Mouse (Mus musculus) brain, embryonic 18.5 days (tissue): ENCODE measurements around the gene Slc5a4b.
"Not testable (repeated sequence)": the region's sequence is repeated elsewhere in the genome, so short reads cannot be mapped to it uniquely, and the experiment has no call there.

Experiments used
- DNase-seq: peaks from one replicate; pipeline ENCODE4 v3.0.0-alpha.2; 2012; ENCODE audit warnings: low read depth, low spot score

Slc5a4b gene

DNA sequence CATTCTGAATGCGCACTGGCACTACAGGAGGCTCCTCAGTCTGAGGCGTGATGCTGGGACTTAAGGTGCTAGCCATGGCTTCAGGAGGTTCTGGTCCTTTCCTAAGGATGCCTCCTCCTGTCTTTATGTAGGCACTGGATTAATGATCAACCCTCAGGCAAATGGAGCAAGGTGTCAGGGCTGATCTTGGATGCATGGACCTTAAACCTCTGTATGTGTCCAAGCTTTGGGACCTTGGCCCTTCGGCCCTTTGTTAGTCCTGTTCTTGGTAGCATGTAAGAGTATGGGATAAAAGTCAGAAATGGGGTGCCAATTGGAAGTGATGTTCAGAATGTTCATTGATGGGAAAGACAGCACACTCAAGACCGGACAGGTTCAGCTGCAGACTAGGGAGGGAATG lies at the start of gene Slc5a4b:
TSS of gene Slc5a4b (minus strand) at position 101 of the 400 bp plus-strand sequence.
- no peak for DNase-seq

- DNase-seq, result no peak
Measured at GRCm38 (mm10) chr10:76158009-76158408, 47.2 kb upstream of the Slc5a4b start.

GRCm38 (mm10) chr10:76157528-76157927 lies 46.8 kb upstream of the Slc5a4b start:
- DNase-seq, result no peak

DNA sequence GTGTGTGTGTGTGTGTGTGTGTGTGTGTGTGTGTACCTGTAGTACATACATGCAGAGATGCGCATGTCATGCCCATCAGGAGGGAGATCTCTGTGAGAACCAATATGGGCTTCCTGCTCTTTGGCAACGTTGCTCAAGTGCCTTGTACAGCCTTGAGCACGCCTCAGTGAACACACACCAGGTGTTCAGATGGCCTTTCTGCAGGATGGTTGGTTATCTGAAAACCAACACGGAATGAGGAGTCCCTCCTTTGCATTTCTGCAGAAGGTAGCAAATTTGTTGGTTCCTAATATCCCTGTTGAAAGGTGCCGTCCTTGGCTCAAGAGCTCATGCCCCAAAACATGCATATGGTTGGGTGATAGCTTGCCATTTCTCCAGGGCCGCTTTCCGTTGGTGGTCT lies 45.1 kb upstream of the Slc5a4b start:
- no peak for DNase-seq

DNA sequence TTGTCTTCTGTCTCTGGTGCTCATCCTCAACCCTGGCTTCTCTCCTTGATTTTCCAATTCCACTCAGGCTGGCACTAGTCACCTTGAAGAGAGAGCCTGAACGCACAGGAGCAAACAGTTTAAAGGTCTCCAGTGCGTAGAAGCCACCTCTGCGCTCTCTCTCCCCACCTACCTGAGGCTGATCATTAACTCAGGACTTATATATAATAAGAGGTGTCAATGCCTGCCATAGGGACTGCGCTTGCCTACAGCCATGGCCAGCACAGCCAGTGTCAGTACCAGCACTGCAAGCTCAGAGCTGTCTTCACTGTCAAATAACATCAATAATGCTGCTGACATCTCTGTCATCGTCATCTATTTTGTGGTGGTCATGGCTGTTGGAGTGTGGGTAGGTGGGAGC lies 36.5 kb upstream of the Slc5a4b start, which contains the start of gene Slc5a4a:
TSS of gene Slc5a4a (plus strand) at position 174 of the 400 bp plus-strand sequence.
- DNase-seq, result no peak

DNA sequence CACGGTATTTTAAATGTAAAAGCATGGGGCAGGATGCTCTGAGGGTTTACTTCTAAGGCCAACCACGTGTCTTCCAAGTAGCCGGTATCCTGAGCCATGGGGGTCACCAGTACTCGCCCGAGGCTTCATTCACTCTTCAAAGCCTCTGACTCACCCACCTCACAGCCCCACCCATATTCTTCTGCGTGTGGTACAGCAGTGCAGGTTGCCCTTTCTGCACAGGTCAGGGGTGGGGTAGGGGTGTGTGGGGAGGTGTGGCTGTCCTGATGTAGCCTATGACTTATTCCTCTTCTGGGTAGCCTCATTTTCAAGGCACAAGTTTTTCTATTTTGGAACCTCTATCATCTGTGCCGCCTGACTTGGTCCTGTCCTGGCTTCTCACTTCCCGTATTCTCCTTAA lies 36.1 kb upstream of the Slc5a4b start:
- no peak for DNase-seq

GRCm38 (mm10) chr10:76136318-76136717 lies 25.6 kb upstream of the Slc5a4b start:
- no peak for DNase-seq

- DNase-seq, result peak; percentile 18
Measured at GRCm38 (mm10) chr10:76132506-76132905, 21.7 kb upstream of the Slc5a4b start.

DNA sequence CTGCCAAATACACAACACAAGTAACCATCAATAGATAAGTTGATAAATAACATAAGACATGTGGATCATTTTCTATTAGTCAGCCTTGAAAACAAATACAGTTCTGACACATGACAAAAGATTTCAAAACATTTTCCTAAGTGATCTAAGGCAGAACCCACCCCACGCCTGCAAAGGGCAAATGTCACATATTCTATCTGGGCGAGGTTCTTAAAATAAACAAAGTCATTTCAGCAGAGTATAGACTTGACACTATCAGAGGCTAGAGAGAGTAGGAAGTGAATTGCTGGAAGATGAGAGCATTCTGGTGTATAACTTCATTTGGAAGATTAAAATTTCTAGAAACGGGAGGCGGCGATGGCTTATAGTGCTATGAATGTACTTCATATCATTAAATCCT lies 10.7 kb upstream of the Slc5a4b start:
- DNase-seq, result no peak

DNA sequence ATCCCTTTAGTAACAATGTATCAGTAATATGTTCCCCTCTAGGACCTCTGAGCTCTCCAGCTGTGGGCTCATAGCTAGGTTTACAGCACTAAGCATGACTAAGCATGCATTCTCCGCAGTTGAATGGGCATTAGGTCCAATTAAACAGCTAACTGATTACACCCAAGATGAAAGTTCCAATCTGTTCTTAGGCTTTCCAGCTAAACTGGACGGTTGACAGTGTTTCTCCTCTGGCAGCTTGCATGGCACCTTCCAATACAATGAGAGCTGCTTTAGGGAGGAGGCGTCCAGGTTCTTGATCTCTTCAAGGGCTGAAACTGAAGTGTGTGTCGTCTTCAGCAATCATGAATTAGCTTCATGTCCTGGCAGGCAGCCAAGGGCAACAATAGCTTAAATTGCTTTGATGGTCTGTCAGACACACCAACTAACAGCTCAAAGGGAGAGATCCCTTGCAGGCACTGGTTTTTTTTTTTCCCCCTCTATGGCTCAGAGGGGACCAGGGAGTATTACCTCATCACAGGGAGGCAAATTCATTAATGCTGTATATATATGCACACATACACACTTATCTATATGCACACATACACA lies 9.5 kb upstream of the Slc5a4b start:
- no peak for DNase-seq

DNA sequence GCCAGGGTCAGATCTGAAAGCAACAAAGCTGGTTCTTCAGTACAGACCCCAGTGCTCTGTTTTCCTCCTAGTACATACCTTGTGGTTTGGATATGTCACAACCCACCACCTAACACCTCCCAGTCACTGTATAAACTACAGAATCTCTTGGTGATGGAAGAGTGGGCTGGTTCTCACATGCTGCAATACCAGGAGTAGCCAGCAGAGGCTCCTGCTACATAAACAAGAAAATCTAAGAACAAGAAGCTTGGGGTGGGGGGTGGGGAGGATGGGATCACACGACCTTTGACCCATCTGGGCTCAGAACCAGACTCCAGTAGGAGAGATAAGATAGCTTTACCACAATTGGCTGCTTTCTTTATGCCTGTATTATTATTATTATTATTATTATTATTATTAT lies 8.0 kb upstream of the Slc5a4b start:
- DNase-seq, result no peak

DNA sequence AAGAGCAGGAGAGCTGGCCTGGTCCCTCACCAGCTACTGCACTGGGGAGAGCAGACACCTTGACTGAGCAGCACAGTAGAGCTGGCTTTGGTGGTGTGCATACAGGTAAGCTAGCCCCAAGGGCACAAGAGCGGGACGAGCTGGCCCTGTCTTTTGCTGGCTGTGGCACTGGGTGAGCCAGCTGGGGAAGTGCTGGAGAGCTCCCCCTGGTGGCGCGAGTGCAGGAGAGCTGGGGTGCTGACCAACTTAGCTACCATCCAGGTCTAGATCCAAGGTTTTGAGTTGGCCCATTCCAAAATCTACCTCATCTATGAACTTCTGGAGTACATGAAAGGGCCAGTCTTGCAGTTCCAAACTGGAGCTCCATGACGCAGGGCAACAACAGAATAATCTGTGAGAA lies 7.2 kb upstream of the Slc5a4b start:
- no peak for DNase-seq

DNA sequence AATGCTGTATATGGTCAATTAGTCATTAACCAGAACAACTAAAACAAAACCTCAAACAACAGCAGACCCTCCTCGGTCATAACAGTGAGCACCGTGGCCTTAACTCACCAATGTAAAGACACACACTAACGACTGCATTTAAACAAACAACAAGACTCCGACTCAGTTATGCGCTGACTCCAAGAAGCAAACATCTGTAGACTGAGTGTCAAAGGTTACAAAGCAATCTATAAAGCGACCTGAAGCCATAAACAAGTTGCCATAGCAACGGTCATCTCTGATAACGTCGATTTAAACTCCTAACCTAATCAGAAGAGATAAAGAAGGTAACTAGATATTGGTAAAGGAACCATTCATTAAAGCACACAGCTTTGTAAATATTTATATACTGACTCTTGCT lies 13.4 kb downstream of the Slc5a4b start:
- no peak for DNase-seq

DNA sequence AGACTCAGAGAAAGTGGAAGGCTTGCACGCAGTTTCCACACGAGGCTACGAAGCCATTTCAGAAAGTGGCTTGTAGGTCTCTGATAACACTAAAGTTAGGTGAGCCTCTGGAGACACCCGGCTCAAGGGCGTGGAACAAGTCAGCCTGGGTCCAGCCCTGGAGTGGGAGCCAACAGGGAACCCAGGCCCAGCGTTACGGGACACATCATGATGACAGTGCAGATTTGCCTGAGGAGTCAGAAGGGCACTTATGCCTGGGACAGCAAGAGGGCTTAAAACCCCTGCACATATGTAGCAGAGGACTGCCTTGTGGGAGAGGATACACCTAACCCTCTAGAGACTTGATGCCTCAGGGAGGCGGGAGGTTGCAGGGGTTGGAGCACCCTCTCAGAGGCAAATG lies 14.2 kb downstream of the Slc5a4b start:
- DNase-seq, result no peak

DNA sequence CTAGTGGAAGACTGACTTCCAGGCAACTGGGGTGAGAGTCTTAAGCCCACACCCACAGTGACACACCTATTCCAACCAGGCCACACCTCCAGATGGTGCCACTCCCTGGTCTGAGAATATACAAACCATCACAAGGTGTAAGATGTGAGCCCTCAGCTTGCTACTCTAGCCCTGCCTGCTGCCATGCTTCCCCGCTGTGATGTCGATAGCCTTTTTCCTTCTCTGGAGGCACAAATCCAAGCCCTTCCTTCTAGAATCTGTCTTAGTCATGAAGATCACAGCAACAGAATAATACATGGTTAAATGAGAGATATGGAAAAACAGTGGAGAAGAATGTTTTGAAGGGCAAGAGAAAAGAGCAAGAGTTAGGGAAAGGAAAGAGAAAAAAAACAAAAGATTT lies 33.8 kb downstream of the Slc5a4b start:
- DNase-seq, result not testable (repeated sequence)

DNA sequence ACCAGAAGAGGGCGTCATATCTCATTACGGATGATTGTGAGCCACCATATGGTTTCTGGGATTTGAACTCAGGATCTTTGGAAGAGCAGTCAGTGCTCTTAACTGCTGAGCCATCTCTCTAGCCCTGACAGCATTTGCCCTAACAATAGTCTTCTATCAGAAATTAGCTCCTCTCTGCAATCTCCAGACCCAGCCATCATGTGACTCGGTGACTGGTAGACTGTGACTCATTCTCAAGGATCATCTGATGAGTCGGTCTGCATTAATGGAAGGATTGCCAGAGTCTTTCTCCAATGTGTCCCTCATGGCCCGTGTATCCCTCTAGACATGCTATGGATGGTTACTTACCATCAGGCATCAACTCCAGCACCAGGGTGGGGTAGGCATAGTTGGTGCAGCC lies 38.7 kb downstream of the Slc5a4b start:
- DNase-seq, result not testable (repeated sequence)

- DNase-seq, result no peak
Measured at GRCm38 (mm10) chr10:76067674-76068613, 42.8 kb downstream of the Slc5a4b start.

DNA sequence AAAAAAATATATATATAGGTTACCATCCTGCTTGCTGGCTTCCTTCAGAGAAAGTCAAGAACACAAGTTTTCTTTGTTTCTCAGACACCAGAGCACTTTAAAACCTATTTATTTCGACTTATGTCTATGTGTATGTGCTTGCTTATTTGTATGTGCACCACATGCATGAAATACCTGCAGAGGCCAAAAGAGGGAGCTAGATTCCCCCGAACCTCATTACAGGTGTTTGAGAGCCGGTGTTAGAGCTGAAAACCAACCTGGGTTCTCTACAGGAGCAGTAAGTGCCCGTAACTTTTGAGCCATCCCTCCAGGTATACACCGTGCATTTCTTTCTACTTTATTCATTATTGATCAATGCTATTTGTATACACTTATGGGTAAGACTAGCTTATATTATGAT lies 48.3 kb downstream of the Slc5a4b start:
- DNase-seq, result no peak

GRCm38 (mm10) chr10:76051860-76052259 lies 58.9 kb downstream of the Slc5a4b start:
- DNase-seq, result no peak

DNA sequence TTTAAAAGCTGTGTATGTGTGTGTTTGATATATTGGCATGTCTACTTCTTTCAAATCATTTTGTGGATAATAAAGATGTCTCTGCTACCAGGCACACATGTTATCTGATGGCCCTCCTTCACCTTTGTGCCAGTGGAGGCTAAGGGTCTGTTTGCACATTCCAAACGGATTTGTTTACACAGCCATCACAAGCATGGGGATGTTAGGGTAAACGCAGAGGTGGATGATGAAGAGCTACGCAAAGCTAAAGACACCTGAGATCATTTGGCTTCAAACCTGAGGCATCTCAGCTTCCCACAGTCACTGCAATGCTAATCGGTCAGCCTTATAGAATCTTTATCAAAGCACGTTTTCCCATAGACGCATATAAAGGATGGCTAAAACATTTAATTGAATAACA lies 61.8 kb downstream of the Slc5a4b start:
- DNase-seq, result no peak

- DNase-seq, result no peak
Measured at GRCm38 (mm10) chr10:76047182-76047869, 63.4 kb downstream of the Slc5a4b start.

DNA sequence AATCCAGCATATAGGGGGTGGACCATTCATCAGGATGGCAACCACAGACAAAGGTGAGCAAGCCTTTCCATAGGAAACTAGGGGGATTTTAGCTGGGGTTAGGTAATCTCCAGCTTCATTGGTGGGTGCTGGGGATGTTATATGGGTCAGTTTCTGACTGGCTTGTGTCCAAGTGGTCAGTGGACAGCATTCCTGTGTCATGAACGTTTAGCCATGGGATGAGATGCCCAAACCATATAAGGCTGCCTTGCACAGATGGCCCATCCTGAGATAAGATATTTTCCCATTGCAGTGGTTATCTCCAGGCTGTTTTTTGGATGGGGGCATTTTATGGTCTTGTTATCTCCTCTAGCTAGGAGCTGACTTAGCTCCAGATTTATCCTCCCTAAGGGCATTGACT lies 64.0 kb downstream of the Slc5a4b start:
- DNase-seq, result no peak
